Mouse (Mus musculus): Measurements from ENCODE around the gene Tlr9. TPM values are rescaled to one million over a fixed set of nuclear protein-coding genes. Genes with fewer than 3 reads are reported as not detected.
A peak's percentile ranks its signal among the peaks of the same experiment; 100 is the strongest.

Tlr9 gene
- not detected in 2 replicates for total RNA-seq (2014; fragmentation: Nextera tagmentation)
- 0.06 and 0.27 TPM in 2 replicates for total RNA-seq (2017)
- polyA plus RNA-seq (2012): not detected in 2 replicates

DNA sequence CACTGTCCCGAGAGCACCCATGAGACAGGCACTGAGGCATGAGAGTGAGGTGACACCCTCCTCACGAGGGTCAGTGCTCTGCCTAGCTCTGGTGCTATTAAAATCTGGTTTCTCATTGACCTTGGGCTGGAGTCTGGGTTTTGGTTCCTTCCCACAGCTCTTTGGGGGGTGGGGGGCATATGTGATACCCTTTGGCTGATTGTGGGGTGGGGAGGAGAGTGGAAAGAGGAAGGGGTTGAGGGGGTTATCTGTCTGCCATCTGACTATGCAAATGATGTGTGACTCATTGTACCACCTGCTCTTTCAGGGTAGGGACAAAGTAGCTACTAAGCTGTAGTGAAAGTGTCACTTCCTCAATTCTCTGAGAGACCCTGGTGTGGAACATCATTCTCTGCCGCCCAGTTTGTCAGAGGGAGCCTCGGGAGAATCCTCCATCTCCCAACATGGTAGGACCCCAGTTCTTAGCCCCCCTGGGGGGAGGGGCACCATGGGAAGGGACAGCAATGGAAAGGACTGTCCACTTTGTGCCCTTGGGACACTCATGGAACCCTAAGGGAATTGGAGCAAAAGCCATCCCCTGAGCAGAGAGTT, at the start of gene Tlr9:
Tlr9 (plus strand) TSS at position 338 of the 591 bp plus-strand sequence.
- no peaks in the 10 kb centered on the region for H3K36me3 ChIP-seq (replicated peaks)
- TF ChIP-seq TAL1 (conservative IDR thresholded peaks at IDR 0.05; ENCODE audit: low read depth, low read length) (no peak), CTCF (IDR thresholded peaks at IDR 0.05; ENCODE audit: low read depth, low read length) (no peak), GATA2 (IDR thresholded peaks at IDR 0.05; ENCODE audit: borderline replicate concordance, low read depth, low read length) (no peak)
- H3K9me3 ChIP-seq (replicated peaks): no peaks in the 10 kb centered on the region
- DNase-seq (ENCODE audit: low spot score) (no peak), ATAC-seq (ENCODE audit: extremely low read depth, insufficient number of reproducible peaks, low FRiP score, poor library complexity, severe bottlenecking) (no peak; the same call in 1 of the 2 replicates)
- peaks cover 45% of the 10 kb centered on the region for H3K27me3 ChIP-seq (ENCODE audit: insufficient read depth, low read length)
- peaks cover 4% of the 10 kb centered on the region; the same call in 1 of the 2 replicates for H3K4me1 ChIP-seq (ENCODE audit: insufficient read depth, low read depth, low read length)
- H3K4me3 ChIP-seq (ENCODE audit: low read depth, low read length): no peak within 1 kb of the TSS

GRCm38 (mm10) chr9:106173363-106173762, 49.0 kb upstream of the Tlr9 start:
- DNase-seq (ENCODE audit: low spot score) (no peak), ATAC-seq (ENCODE audit: extremely low read depth, insufficient number of reproducible peaks, low FRiP score, poor library complexity, severe bottlenecking) (no peak)
- peak overlapping the region; percentile 88; the same call in 1 of the 2 replicates for H3K4me3 ChIP-seq (ENCODE audit: low read depth, low read length)
- TF ChIP-seq POLR2AphosphoS5 (IDR thresholded peaks at IDR 0.05; ENCODE audit: insufficient replicate concordance, low read depth, low read length) (no peak), GATA1 (IDR thresholded peaks at IDR 0.05; ENCODE audit: borderline replicate concordance, low read length) (no peak), CTCF (IDR thresholded peaks at IDR 0.05; ENCODE audit: low read depth, low read length) (no peak), TAL1 (conservative IDR thresholded peaks at IDR 0.05; ENCODE audit: low read depth, low read length) (no peak), GATA2 (IDR thresholded peaks at IDR 0.05; ENCODE audit: borderline replicate concordance, low read depth, low read length) (no peak)
- no peaks in the 10 kb centered on the region for H3K27me3 ChIP-seq (ENCODE audit: insufficient read depth, low read length)
- H3K36me3 ChIP-seq (replicated peaks): peaks cover 43% of the 10 kb centered on the region
- peaks cover 55% of the 10 kb centered on the region for H3K4me1 ChIP-seq (ENCODE audit: insufficient read depth, low read depth, low read length)
- H3K9me3 ChIP-seq (replicated peaks): no peaks in the 10 kb centered on the region

DNA sequence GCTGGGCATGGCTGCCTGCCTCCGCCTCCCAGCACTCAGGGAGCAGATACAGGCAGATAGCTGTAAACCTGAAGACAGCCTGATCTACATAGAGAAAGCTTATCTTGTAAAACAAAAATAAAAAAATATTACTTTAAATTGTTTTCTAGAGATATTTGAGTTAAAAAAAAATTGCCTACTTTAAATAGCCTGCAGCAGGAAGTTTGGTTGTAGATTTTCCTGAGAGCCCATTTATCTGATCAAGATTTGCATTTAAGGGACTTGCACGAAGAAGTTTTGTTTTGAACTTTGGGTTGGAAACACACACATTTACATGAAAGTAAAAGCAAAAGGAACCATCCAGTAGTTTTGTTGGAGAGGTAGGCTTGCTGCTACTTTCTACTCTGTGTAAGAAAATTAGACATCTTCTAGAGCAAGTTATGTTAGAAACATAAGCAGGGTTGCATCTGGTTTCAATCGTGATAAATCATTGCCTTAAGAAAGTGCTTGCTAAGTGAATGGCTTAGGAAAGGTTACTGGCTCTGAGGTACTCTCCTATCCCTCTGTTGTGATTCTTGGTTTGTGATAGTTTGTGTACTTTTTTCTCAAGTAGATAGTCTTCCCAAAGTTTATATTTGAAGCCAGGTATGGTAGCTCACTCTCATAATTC, 46.7 kb upstream of the Tlr9 start:
- TF ChIP-seq GATA2 (IDR thresholded peaks at IDR 0.05; ENCODE audit: borderline replicate concordance, low read depth, low read length) (no peak), CTCF (IDR thresholded peaks at IDR 0.05; ENCODE audit: low read depth, low read length) (no peak), POLR2AphosphoS5 (IDR thresholded peaks at IDR 0.05; ENCODE audit: insufficient replicate concordance, low read depth, low read length) (no peak), TAL1 (conservative IDR thresholded peaks at IDR 0.05; ENCODE audit: low read depth, low read length) (no peak), GATA1 (IDR thresholded peaks at IDR 0.05; ENCODE audit: borderline replicate concordance, low read length) (no peak)
- Histone ChIP-seq H3K27me3 (ENCODE audit: insufficient read depth, low read length) (no peaks in the 10 kb centered on the region), H3K36me3 (replicated peaks) (peaks cover 66% of the 10 kb centered on the region), H3K4me3 (ENCODE audit: low read depth, low read length) (no peak overlapping the region), H3K4me1 (ENCODE audit: insufficient read depth, low read depth, low read length) (peaks cover 50% of the 10 kb centered on the region), H3K9me3 (replicated peaks) (no peaks in the 10 kb centered on the region)
- ATAC-seq (ENCODE audit: extremely low read depth, insufficient number of reproducible peaks, low FRiP score, poor library complexity, severe bottlenecking) (no peak), DNase-seq (ENCODE audit: low spot score) (no peak)

- Histone ChIP-seq H3K4me3 (ENCODE audit: low read depth, low read length) (no peak overlapping the region), H3K27me3 (ENCODE audit: insufficient read depth, low read length) (no peaks in the 10 kb centered on the region), H3K36me3 (replicated peaks) (peaks cover 77% of the 10 kb centered on the region), H3K4me1 (ENCODE audit: insufficient read depth, low read depth, low read length) (peaks cover 52% of the 10 kb centered on the region), H3K9me3 (replicated peaks) (no peaks in the 10 kb centered on the region)
- TF ChIP-seq CTCF (IDR thresholded peaks at IDR 0.05; ENCODE audit: low read depth, low read length) (no peak), POLR2AphosphoS5 (IDR thresholded peaks at IDR 0.05; ENCODE audit: insufficient replicate concordance, low read depth, low read length) (no peak), GATA1 (IDR thresholded peaks at IDR 0.05; ENCODE audit: borderline replicate concordance, low read length) (no peak), TAL1 (conservative IDR thresholded peaks at IDR 0.05; ENCODE audit: low read depth, low read length) (no peak), GATA2 (IDR thresholded peaks at IDR 0.05; ENCODE audit: borderline replicate concordance, low read depth, low read length) (no peak)
- ATAC-seq (ENCODE audit: extremely low read depth, insufficient number of reproducible peaks, low FRiP score, poor library complexity, severe bottlenecking) (no peak), DNase-seq (ENCODE audit: low spot score) (no peak)
These were observed 45.6 kb upstream of the Tlr9 start for GRCm38 (mm10) chr9:106176769-106177168.

GRCm38 (mm10) chr9:106177799-106178198, 44.6 kb upstream of the Tlr9 start:
- H3K9me3 ChIP-seq (replicated peaks): no peaks in the 10 kb centered on the region
- DNase-seq (ENCODE audit: low spot score) (no peak), ATAC-seq (ENCODE audit: extremely low read depth, insufficient number of reproducible peaks, low FRiP score, poor library complexity, severe bottlenecking) (no peak)
- no peak overlapping the region for H3K4me3 ChIP-seq (ENCODE audit: low read depth, low read length)
- peaks cover 88% of the 10 kb centered on the region for H3K36me3 ChIP-seq (replicated peaks)
- TF ChIP-seq GATA2 (IDR thresholded peaks at IDR 0.05; ENCODE audit: borderline replicate concordance, low read depth, low read length): no peak
- no peak for TF ChIP-seq POLR2AphosphoS5 (IDR thresholded peaks at IDR 0.05; ENCODE audit: insufficient replicate concordance, low read depth, low read length)
- TF ChIP-seq GATA1 (IDR thresholded peaks at IDR 0.05; ENCODE audit: borderline replicate concordance, low read length): no peak
- TF ChIP-seq TAL1 (conservative IDR thresholded peaks at IDR 0.05; ENCODE audit: low read depth, low read length): no peak
- no peaks in the 10 kb centered on the region for H3K27me3 ChIP-seq (ENCODE audit: insufficient read depth, low read length)
- peaks cover 52% of the 10 kb centered on the region for H3K4me1 ChIP-seq (ENCODE audit: insufficient read depth, low read depth, low read length)

DNA sequence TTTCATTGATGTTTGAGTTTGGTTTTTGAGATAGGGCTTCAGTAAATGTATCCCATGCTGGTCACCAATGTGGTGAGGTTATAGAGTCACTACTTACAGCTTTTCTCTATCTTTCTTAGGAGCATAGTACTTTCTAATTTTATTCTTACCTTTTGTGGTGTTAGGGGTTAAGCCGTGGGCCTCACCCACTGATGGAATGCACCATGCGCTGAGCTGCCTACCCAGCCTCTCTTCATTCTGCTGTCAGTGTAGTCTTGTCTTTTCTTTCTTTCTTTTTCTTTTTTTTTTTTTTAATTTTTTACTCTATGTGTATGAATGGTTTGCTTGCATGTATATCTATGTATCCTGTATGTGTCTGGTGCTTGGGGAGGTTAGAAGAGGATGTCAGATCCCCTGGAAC, 42.9 kb upstream of the Tlr9 start:
- TF ChIP-seq POLR2AphosphoS5 (IDR thresholded peaks at IDR 0.05; ENCODE audit: insufficient replicate concordance, low read depth, low read length) (no peak), GATA1 (IDR thresholded peaks at IDR 0.05; ENCODE audit: borderline replicate concordance, low read length) (no peak)
- no peak for ATAC-seq (ENCODE audit: extremely low read depth, insufficient number of reproducible peaks, low FRiP score, poor library complexity, severe bottlenecking)
- H3K9me3 ChIP-seq (replicated peaks): no peaks in the 10 kb centered on the region
- peaks cover 94% of the 10 kb centered on the region for H3K36me3 ChIP-seq (replicated peaks)
- no peak for DNase-seq (ENCODE audit: low spot score)
- H3K27me3 ChIP-seq (ENCODE audit: insufficient read depth, low read length): no peaks in the 10 kb centered on the region
- no peak overlapping the region for H3K4me3 ChIP-seq (ENCODE audit: low read depth, low read length)
- H3K4me1 ChIP-seq (ENCODE audit: insufficient read depth, low read depth, low read length): peaks cover 41% of the 10 kb centered on the region
